Mouse (Mus musculus): Measurements from ENCODE around the gene Nrp1. TPM values are rescaled to one million over a fixed set of nuclear protein-coding genes. Genes with fewer than 3 reads are reported as not detected.

Gene Nrp1
- polyA plus RNA-seq, 1 experiment from 2014 or later: 126 TPM

- Histone ChIP-seq H3K4me2 (ENCODE audit: low read length) (no peak overlapping the region), H3K4me3 (ENCODE audit: control insufficient read depth in 1 of 2, insufficient read depth in 1 of 2, low read depth in 1 of 2, low read length in 2 of 2) (no peak overlapping the region), H3K9me3 (ENCODE audit: control insufficient read depth, low read length) (no peaks in the 10 kb centered on the region), H3K4me1 (ENCODE audit: control insufficient read depth in 2 of 2, insufficient read depth in 2 of 2, low read length in 2 of 2) (peaks cover 29 to 77% of the 10 kb centered on the region in 2 experiments), H3K36me3 (ENCODE audit: control insufficient read depth, insufficient read depth, low read length) (peaks cover 8% of the 10 kb centered on the region; the same call in 1 of the 2 replicates), H3K27me3 (ENCODE audit: control insufficient read depth, insufficient read depth, low read length) (no peaks in the 10 kb centered on the region), H3K9ac (ENCODE audit: low read length) (no peak overlapping the region), H3K27ac (replicated peaks in 1 of 2; ENCODE audit: control insufficient read depth in 1 of 2, insufficient read depth in 1 of 2, low read depth in 2 of 2, low read length in 2 of 2) (peak overlapping the region; percentile 49 to 68)
- 42% methylated on average over 2 of the region's 2 CpGs for WGBS
- peak; percentile 40; the same call in 1 of the 2 replicates for ATAC-seq (ENCODE audit: insufficient number of reproducible peaks, insufficient read depth, low FRiP score, low read depth)
Measured at GRCm38 (mm10) chr8:128386963-128387621, 28.7 kb downstream of the Nrp1 start.

- no peak overlapping the region for H3K9ac ChIP-seq (ENCODE audit: low read length)
- H3K4me2 ChIP-seq (ENCODE audit: low read length): no peak overlapping the region
- H3K27ac ChIP-seq (replicated peaks in 1 of 2; ENCODE audit: control insufficient read depth in 1 of 2, insufficient read depth in 1 of 2, low read depth in 2 of 2, low read length in 2 of 2): no peak overlapping the region
- H3K4me1 ChIP-seq (ENCODE audit: control insufficient read depth in 2 of 2, insufficient read depth in 2 of 2, low read length in 2 of 2): peaks cover 22 to 62% of the 10 kb centered on the region in 2 experiments
- H3K4me3 ChIP-seq (ENCODE audit: control insufficient read depth in 1 of 2, insufficient read depth in 1 of 2, low read depth in 1 of 2, low read length in 2 of 2): no peak overlapping the region
- no peaks in the 10 kb centered on the region for H3K9me3 ChIP-seq (ENCODE audit: control insufficient read depth, low read length)
- no peaks in the 10 kb centered on the region for H3K27me3 ChIP-seq (ENCODE audit: control insufficient read depth, insufficient read depth, low read length)
- no peak for ATAC-seq (ENCODE audit: insufficient number of reproducible peaks, insufficient read depth, low FRiP score, low read depth)
- H3K36me3 ChIP-seq (ENCODE audit: control insufficient read depth, insufficient read depth, low read length): peaks cover 5% of the 10 kb centered on the region; the same call in 1 of the 2 replicates
Measured at GRCm38 (mm10) chr8:128390759-128391158, 32.4 kb downstream of the Nrp1 start.

- Histone ChIP-seq H3K4me2 (ENCODE audit: low read length) (no peak overlapping the region), H3K9me3 (ENCODE audit: control insufficient read depth, low read length) (no peaks in the 10 kb centered on the region), H3K4me3 (ENCODE audit: control insufficient read depth in 1 of 2, insufficient read depth in 1 of 2, low read depth in 1 of 2, low read length in 2 of 2) (no peak overlapping the region), H3K4me1 (ENCODE audit: control insufficient read depth in 2 of 2, insufficient read depth in 2 of 2, low read length in 2 of 2) (peaks cover 22 to 67% of the 10 kb centered on the region in 2 experiments), H3K36me3 (ENCODE audit: control insufficient read depth, insufficient read depth, low read length) (peaks cover 5% of the 10 kb centered on the region; the same call in 1 of the 2 replicates), H3K9ac (ENCODE audit: low read length) (no peak overlapping the region), H3K27me3 (ENCODE audit: control insufficient read depth, insufficient read depth, low read length) (no peaks in the 10 kb centered on the region), H3K27ac (replicated peaks in 1 of 2; ENCODE audit: control insufficient read depth in 1 of 2, insufficient read depth in 1 of 2, low read depth in 2 of 2, low read length in 2 of 2) (no peak overlapping the region; a peak in 1 of 4 replicates)
- WGBS: 76% methylated on average over 4 of the region's 4 CpGs
- ATAC-seq (ENCODE audit: insufficient number of reproducible peaks, insufficient read depth, low FRiP score, low read depth): no peak
Measured at GRCm38 (mm10) chr8:128391182-128391760, 32.9 kb downstream of the Nrp1 start.

GRCm38 (mm10) chr8:128394671-128395193 lies 36.3 kb downstream of the Nrp1 start:
- no peak for ATAC-seq (ENCODE audit: insufficient number of reproducible peaks, insufficient read depth, low FRiP score, low read depth)
- no peak overlapping the region for H3K4me3 ChIP-seq (ENCODE audit: control insufficient read depth in 1 of 2, insufficient read depth in 1 of 2, low read depth in 1 of 2, low read length in 2 of 2)

GRCm38 (mm10) chr8:128396968-128397367 lies 38.6 kb downstream of the Nrp1 start:
- Histone ChIP-seq H3K4me3 (ENCODE audit: control insufficient read depth in 1 of 2, insufficient read depth in 1 of 2, low read depth in 1 of 2, low read length in 2 of 2) (no peak overlapping the region), H3K27ac (replicated peaks in 1 of 2; ENCODE audit: control insufficient read depth in 1 of 2, insufficient read depth in 1 of 2, low read depth in 2 of 2, low read length in 2 of 2) (no peak overlapping the region), H3K4me1 (ENCODE audit: control insufficient read depth in 2 of 2, insufficient read depth in 2 of 2, low read length in 2 of 2) (peaks cover 7 to 39% of the 10 kb centered on the region in 2 experiments), H3K27me3 (ENCODE audit: control insufficient read depth, insufficient read depth, low read length) (no peaks in the 10 kb centered on the region), H3K36me3 (ENCODE audit: control insufficient read depth, insufficient read depth, low read length) (peaks cover 5% of the 10 kb centered on the region; the same call in 1 of the 2 replicates), H3K9me3 (ENCODE audit: control insufficient read depth, low read length) (no peaks in the 10 kb centered on the region), H3K9ac (ENCODE audit: low read length) (no peak overlapping the region), H3K4me2 (ENCODE audit: low read length) (no peak overlapping the region)
- no peak for ATAC-seq (ENCODE audit: insufficient number of reproducible peaks, insufficient read depth, low FRiP score, low read depth)
- 64% methylated on average over 7 of the region's 7 CpGs for WGBS

More at GRCm38 (mm10) chr8:128394671-128395193, 36.3 kb downstream of the Nrp1 start:
- Histone ChIP-seq H3K9me3 (ENCODE audit: control insufficient read depth, low read length) (no peaks in the 10 kb centered on the region), H3K4me2 (ENCODE audit: low read length) (no peak overlapping the region), H3K4me1 (ENCODE audit: control insufficient read depth in 2 of 2, insufficient read depth in 2 of 2, low read length in 2 of 2) (peaks cover 9 to 55% of the 10 kb centered on the region in 2 experiments), H3K27ac (replicated peaks in 1 of 2; ENCODE audit: control insufficient read depth in 1 of 2, insufficient read depth in 1 of 2, low read depth in 2 of 2, low read length in 2 of 2) (no peak overlapping the region; a peak in 1 of 4 replicates), H3K9ac (ENCODE audit: low read length) (no peak overlapping the region), H3K36me3 (ENCODE audit: control insufficient read depth, insufficient read depth, low read length) (peaks cover 5% of the 10 kb centered on the region; the same call in 1 of the 2 replicates), H3K27me3 (ENCODE audit: control insufficient read depth, insufficient read depth, low read length) (no peaks in the 10 kb centered on the region)
- 78% methylated on average over 5 of the region's 5 CpGs for WGBS

- no peak overlapping the region for H3K27ac ChIP-seq (replicated peaks in 1 of 2; ENCODE audit: control insufficient read depth in 1 of 2, insufficient read depth in 1 of 2, low read depth in 2 of 2, low read length in 2 of 2)
Measured at GRCm38 (mm10) chr8:128397441-128397840, 39.0 kb downstream of the Nrp1 start.

GRCm38 (mm10) chr8:128398472-128399091 lies 40.2 kb downstream of the Nrp1 start:
- H3K4me1 ChIP-seq (ENCODE audit: control insufficient read depth in 2 of 2, insufficient read depth in 2 of 2, low read length in 2 of 2): peaks cover 7 to 39% of the 10 kb centered on the region in 2 experiments
- WGBS: 84% methylated on average over 11 of the region's 11 CpGs
- peaks cover 8% of the 10 kb centered on the region; the same call in 1 of the 2 replicates for H3K36me3 ChIP-seq (ENCODE audit: control insufficient read depth, insufficient read depth, low read length)
- no peak overlapping the region for H3K9ac ChIP-seq (ENCODE audit: low read length)
- ATAC-seq (ENCODE audit: insufficient number of reproducible peaks, insufficient read depth, low FRiP score, low read depth): no peak
- H3K4me3 ChIP-seq (ENCODE audit: control insufficient read depth in 1 of 2, insufficient read depth in 1 of 2, low read depth in 1 of 2, low read length in 2 of 2): no peak overlapping the region
- no peaks in the 10 kb centered on the region for H3K9me3 ChIP-seq (ENCODE audit: control insufficient read depth, low read length)
- H3K4me2 ChIP-seq (ENCODE audit: low read length): no peak overlapping the region
- H3K27ac ChIP-seq (replicated peaks in 1 of 2; ENCODE audit: control insufficient read depth in 1 of 2, insufficient read depth in 1 of 2, low read depth in 2 of 2, low read length in 2 of 2): no peak overlapping the region
- H3K27me3 ChIP-seq (ENCODE audit: control insufficient read depth, insufficient read depth, low read length): no peaks in the 10 kb centered on the region

More at GRCm38 (mm10) chr8:128397441-128397840, 39.0 kb downstream of the Nrp1 start:
- peaks cover 7 to 39% of the 10 kb centered on the region in 2 experiments for H3K4me1 ChIP-seq (ENCODE audit: control insufficient read depth in 2 of 2, insufficient read depth in 2 of 2, low read length in 2 of 2)
- no peak overlapping the region for H3K9ac ChIP-seq (ENCODE audit: low read length)
- H3K4me3 ChIP-seq (ENCODE audit: control insufficient read depth in 1 of 2, insufficient read depth in 1 of 2, low read depth in 1 of 2, low read length in 2 of 2): no peak overlapping the region
- H3K27me3 ChIP-seq (ENCODE audit: control insufficient read depth, insufficient read depth, low read length): no peaks in the 10 kb centered on the region
- ATAC-seq (ENCODE audit: insufficient number of reproducible peaks, insufficient read depth, low FRiP score, low read depth): no peak
- peaks cover 9% of the 10 kb centered on the region; the same call in 1 of the 2 replicates for H3K36me3 ChIP-seq (ENCODE audit: control insufficient read depth, insufficient read depth, low read length)
- no peak overlapping the region for H3K4me2 ChIP-seq (ENCODE audit: low read length)
- H3K9me3 ChIP-seq (ENCODE audit: control insufficient read depth, low read length): no peaks in the 10 kb centered on the region
- 34% methylated on average over 3 of the region's 3 CpGs for WGBS
